Mouse (Mus musculus) fat pad, adult 2 months (tissue): ENCODE measurements at regions not wholly inside any gene's neighbourhood (a gene's known extent, or its start where the extent isn't known, plus 50 kb on each side); places are given as distances from the start of the nearest gene placed in this dataset.

Experiments used
- DNase-seq: peaks from one replicate; pipeline ENCODE4 v3.0.0-alpha.2; 2011; ENCODE audit warnings: low read depth, low spot score; ENCODE audit errors: extremely low read depth

DNA sequence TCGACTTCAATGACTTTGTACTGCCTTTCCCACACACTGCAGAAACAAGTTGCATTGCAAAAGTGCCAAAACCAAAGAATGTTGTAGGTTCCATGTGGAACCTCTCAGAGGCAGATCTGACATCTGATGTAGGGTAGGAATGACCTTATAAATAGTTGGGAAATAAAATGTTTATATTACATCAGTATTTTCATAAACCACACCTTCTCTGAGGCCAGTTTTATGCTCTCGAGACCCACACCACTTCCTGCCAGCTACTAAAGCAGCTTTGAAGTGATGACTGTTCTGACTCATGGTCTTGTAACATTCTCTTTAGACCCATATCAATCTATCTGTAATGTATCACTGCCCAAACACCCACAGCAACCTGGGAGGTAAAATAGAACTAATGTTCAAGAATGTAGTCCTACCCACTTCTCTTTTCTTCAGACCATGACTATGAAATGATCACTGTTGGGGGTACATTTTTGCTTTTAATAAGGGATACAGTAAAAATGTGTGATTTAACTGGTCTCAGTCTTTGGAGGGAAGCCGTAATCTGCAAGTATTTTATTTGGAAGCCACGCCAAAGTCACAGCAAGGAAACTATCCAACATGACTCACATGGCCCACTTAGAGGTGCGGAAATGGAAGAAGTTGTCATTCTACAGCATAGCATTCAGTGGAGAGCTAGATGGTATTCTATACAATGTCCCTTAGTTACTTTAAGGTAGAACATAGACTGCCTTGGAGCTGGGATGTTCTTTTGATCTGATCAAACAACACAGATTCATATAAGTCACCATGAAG lies 199.4 kb downstream of the Snx13 start:
- no peak for DNase-seq

DNA sequence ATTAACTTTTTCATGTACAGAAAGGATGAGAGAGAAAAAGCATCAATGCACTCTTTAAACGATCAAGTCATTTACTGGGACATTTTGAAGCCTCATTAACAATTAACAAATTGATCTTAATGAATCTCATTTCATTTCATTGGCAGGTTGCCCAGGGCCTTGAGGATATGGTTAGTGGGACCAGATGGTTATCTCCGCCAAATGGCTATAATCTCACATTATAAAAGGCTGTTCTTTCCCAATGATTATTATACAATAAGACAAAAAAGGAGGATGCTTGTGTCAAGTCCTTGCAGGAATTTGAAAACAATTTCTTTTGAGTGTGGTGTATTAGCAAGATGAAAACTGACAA lies 185.3 kb downstream of the Snx13 start:
- DNase-seq, result no peak

DNA sequence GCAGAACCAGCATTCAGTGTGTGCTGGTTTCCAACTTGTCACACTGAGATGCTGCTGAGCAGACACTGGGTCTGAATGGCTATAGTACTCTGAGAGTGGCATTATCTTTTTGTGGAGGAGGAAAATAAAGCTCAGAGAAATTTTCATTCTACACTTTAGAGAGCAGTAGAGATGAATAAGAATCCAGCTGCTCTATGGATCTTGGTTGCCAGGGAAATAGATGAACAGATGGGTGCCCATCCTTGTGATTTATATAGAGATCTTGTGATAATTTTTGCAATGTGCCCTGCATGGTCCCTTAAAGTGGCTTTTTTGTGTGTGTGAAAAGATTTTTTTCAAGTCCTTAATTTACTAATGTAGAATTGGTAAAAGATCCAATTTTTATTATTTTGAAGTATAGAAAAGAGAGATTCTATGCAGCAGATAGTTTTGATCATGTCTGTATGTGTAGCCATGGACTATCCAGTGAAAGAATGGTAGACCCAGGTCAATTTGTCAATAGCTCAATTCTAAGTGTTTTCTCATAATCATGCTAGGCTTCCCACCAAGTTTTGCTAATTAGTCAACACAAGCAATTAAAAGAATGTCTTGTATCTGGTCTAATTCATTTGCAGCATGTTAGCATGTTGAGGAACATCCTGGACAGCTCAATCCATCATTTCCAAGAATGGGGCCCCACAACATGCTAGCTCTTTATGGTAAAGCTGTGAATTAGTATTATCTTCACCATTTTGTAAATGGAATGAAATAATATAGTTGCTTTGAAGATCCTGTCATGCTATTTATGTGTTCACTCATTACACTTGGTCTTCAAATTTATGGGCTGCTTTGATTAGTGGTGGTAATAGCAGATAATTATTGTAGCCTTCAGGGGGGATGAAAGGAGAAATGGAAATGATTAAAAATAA lies 184.7 kb downstream of the Snx13 start:
- DNase-seq, result no peak

DNA sequence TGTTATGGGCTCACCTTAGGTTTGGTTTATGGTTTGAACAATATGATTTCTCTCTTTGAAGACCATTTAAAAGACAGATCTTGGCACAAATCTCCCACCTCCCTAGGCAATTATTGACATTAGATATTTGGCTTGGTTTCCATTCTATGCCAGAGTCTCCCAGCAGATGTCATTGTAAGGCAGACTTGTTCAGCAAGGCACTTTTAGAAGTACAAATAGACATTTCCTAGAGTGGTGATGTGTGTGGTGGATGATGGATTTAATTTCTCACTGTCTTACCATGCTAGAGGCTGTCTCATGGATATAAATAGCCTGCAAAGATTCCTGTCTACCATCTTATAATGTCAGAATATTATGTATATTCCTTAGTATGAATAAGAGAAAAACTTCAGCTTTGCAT lies 173.4 kb downstream of the Snx13 start:
- no peak for DNase-seq

DNA sequence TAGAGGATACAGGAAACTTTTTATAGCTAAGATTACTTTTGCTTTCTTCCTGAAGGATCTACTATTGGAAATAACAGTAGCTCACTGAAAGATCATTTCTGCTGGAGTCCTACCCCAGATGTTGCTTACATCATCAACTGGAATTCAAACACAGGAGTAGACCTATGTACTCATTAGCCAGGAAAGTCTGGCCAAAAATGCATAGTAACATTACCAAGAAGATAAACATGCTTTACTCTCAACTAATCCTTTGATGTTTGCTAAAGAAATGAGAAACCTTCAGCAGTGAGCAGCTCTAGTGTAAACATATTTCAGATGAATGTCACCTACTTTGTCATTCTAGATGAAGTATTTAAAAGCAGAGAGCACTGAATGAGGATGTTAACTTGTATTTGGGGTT lies 173.0 kb downstream of the Snx13 start:
- DNase-seq, result no peak

DNA sequence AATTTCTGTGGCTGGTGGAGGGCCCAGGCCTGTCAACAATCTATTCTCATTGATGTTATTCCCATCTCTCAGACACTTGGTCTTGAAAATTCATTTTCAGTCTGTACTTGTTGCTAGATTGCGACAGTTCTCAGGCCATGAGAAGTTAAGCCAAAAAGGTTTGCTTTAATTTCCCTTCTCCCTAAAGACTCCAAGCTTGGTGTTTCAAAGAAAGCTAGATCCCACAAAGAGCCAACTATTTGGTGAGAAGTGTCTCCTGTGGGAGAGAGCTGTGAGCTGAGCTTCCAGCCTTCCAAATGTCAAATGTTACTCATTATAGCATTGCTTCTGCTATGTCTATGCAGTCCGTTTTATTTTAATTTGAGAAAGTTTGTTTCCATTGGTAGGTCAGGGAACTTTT lies 169.7 kb downstream of the Snx13 start:
- DNase-seq, result no peak

DNA sequence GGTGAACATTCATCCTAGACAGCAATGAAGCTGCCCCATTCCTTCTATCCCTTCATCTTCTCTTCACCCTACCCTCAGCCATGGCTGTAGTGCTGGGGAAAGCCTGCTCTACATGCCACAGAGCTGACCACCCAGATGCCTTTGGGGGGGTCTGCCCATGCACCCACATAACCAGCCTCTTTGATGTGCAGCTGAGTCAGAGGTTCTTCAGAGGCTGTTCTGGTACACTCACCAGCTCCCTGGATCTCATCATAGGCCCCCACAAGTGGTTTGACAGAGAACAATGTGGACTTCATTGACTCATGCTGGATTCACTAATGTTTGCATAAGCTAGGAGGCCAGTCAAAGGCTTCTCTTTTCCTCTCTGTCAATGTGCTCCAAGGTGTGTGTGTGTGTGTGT lies 162.4 kb downstream of the Snx13 start:
- DNase-seq, result no peak

DNA sequence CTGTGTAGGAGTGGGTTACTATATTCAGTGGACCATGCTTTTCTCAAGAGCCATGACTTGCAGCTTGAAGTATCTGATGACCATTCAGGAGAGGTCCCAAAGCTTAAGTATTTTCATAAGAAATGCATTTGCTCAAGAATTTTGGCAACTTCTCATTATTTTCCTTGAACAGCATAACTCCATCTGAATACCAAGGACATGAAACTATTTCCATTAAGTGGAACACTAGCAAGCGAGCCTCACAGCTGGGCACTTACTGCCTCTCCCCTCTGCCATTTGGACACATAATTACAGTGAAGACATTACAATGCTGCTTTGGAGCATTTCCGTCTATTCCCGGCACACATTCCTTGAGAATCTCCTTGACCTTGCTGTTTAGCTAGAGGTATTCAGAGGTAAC lies 160.6 kb downstream of the Snx13 start:
- no peak for DNase-seq

DNA sequence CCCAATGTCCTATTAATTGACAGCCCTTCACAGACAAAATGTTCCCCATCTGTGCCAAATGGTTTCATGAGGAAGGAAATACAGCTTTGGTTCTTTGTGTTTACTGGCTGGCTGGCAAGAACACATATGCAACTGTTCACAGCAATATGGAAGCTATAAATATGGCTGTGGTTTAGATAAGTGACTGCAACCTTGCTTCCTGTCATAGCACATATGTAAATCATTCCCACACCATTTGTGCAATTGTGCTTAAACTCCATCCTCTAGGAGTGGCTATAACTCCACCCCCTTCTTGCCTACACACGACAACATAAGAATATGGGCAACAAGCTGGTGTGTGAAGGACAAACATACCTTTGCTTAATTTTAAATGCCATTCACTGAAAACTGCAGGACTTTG lies 156.4 kb downstream of the Snx13 start:
- DNase-seq, result no peak

DNA sequence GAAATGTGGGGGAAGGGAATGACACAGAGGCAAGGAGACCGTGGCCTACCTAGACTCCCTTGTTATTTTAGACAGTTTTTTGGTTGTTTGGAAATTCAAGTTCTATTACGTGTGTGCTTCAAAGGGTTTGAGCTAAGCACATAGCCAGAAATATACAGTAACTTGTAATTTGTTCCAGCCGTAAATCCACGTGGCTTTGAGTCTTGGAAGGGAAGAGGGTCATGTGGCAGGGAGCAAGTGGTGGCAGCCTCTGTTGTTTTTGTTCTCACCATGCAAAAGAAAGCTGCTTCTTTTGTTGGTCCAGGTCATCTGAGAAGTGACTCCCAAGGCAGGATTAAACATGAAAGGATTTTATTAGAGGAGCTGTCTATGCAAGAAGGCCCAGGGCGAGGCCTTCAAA lies 153.1 kb downstream of the Snx13 start:
- no peak for DNase-seq
